Mouse (Mus musculus): Measurements from ENCODE around the gene Erp44. TPM values are rescaled to one million over a fixed set of nuclear protein-coding genes. Genes with fewer than 3 reads are reported as not detected.

The Erp44 gene
- total and polyA plus RNA-seq, 3 experiments: 31.1 to 31.6 TPM; not detected in 1

- H3K4me1 ChIP-seq (ENCODE audit: control insufficient read depth in 1 of 2, insufficient read depth in 2 of 2, low read length in 2 of 2): no peaks in the 10 kb centered on the region; a peak in 2 of 4 replicates
- TF ChIP-seq GABPA (IDR thresholded peaks at IDR 0.05; ENCODE audit: low read depth, low read length) (no peak), SMC3 (IDR thresholded peaks at IDR 0.05; ENCODE audit: low read depth, low read length) (no peak), CTCF (IDR thresholded peaks at IDR 0.05 in 2 of 3, conservative IDR thresholded peaks at IDR 0.05 in 1 of 3; ENCODE audit: control insufficient read depth in 1 of 3, insufficient read depth in 1 of 3, low read depth in 2 of 3, low read length in 3 of 3, poor library complexity in 1 of 3, severe bottlenecking in 1 of 3) (no peak), NELFE (IDR thresholded peaks at IDR 0.05; ENCODE audit: low read depth, low read length) (no peak), JUND (IDR thresholded peaks at IDR 0.05; ENCODE audit: low read depth, low read length) (no peak), ZKSCAN1 (IDR thresholded peaks at IDR 0.05; ENCODE audit: low read depth, low read length) (no peak), POLR2AphosphoS2 (IDR thresholded peaks at IDR 0.05; ENCODE audit: low read length) (no peak), TCF12 (IDR thresholded peaks at IDR 0.05; ENCODE audit: low read depth, low read length) (no peak), MAX (IDR thresholded peaks at IDR 0.05; ENCODE audit: low read length) (no peak), GATA1 (IDR thresholded peaks at IDR 0.05; ENCODE audit: low read depth, low read length) (no peak), MYC (IDR thresholded peaks at IDR 0.05; ENCODE audit: low read depth, low read length) (no peak), MXI1 (IDR thresholded peaks at IDR 0.05; ENCODE audit: low read depth, low read length) (no peak), BHLHE40 (IDR thresholded peaks at IDR 0.05; ENCODE audit: borderline replicate concordance, low read depth, low read length) (no peak), TBP (IDR thresholded peaks at IDR 0.05; ENCODE audit: low read depth, low read length) (no peak), POLR2A (IDR thresholded peaks at IDR 0.05; ENCODE audit: control insufficient read depth in 1 of 2, insufficient read depth in 1 of 2, low read depth in 1 of 2, low read length in 2 of 2, poor library complexity in 1 of 2) (no peak)
- DNase-seq (ENCODE audit: low read depth, low spot score): no peak
- no peaks in the 10 kb centered on the region for H3K79me2 ChIP-seq (ENCODE audit: control insufficient read depth, insufficient read depth, low read length, poor library complexity)
- no peaks in the 10 kb centered on the region for H3K9me3 ChIP-seq (replicated peaks; ENCODE audit: insufficient read depth, low read length)
- no peak overlapping the region for H3K27ac ChIP-seq (ENCODE audit: control insufficient read depth, low read depth, low read length)
- H3K9ac ChIP-seq (ENCODE audit: control insufficient read depth, low read depth, low read length, poor library complexity, severe bottlenecking): no peak overlapping the region
- H3K36me3 ChIP-seq (ENCODE audit: control insufficient read depth in 1 of 2, insufficient read depth in 2 of 2, low read length in 2 of 2): no peaks in the 10 kb centered on the region; a peak in 2 of 4 replicates
- no peaks in the 10 kb centered on the region for H3K27me3 ChIP-seq (ENCODE audit: control insufficient read depth in 1 of 2, insufficient read depth in 2 of 2, low read length in 2 of 2)
- no peak overlapping the region for H3K4me3 ChIP-seq (ENCODE audit: control insufficient read depth in 1 of 2, insufficient read depth in 1 of 2, low read depth in 2 of 2, low read length in 2 of 2)
Measured at GRCm38 (mm10) chr4:48160386-48160785, 119.0 kb downstream of the Erp44 start.

- peaks cover 0 to 2% of the 10 kb centered on the region in 2 experiments; a peak in 3 of 4 replicates for H3K4me1 ChIP-seq (ENCODE audit: control insufficient read depth in 1 of 2, insufficient read depth in 2 of 2, low read length in 2 of 2)
- no peaks in the 10 kb centered on the region for H3K27me3 ChIP-seq (ENCODE audit: control insufficient read depth in 1 of 2, insufficient read depth in 2 of 2, low read length in 2 of 2)
- H3K9me3 ChIP-seq (replicated peaks; ENCODE audit: insufficient read depth, low read length): no peaks in the 10 kb centered on the region
- H3K4me3 ChIP-seq (ENCODE audit: control insufficient read depth in 1 of 2, insufficient read depth in 1 of 2, low read depth in 2 of 2, low read length in 2 of 2): no peak overlapping the region
- DNase-seq (ENCODE audit: low read depth, low spot score): peak; percentile 37
- H3K36me3 ChIP-seq (ENCODE audit: control insufficient read depth in 1 of 2, insufficient read depth in 2 of 2, low read length in 2 of 2): no peaks in the 10 kb centered on the region; a peak in 2 of 4 replicates
- H3K79me2 ChIP-seq (ENCODE audit: control insufficient read depth, insufficient read depth, low read length, poor library complexity): no peaks in the 10 kb centered on the region
- no peak overlapping the region for H3K27ac ChIP-seq (ENCODE audit: control insufficient read depth, low read depth, low read length)
- TF ChIP-seq USF2 (IDR thresholded peaks at IDR 0.05; ENCODE audit: borderline replicate concordance in 1 of 2, insufficient read depth in 1 of 2, low read depth in 1 of 2, low read length in 2 of 2): no peak
- TF ChIP-seq TBP (IDR thresholded peaks at IDR 0.05; ENCODE audit: low read depth, low read length): no peak
- TF ChIP-seq POLR2AphosphoS5 (IDR thresholded peaks at IDR 0.05; ENCODE audit: borderline replicate concordance, low read depth, low read length): no peak
- TF ChIP-seq GATA1 (IDR thresholded peaks at IDR 0.05; ENCODE audit: low read depth, low read length): no peak
- no peak for TF ChIP-seq NELFE (IDR thresholded peaks at IDR 0.05; ENCODE audit: low read depth, low read length)
- TF ChIP-seq RCOR1 (IDR thresholded peaks at IDR 0.05; ENCODE audit: low read depth, low read length): no peak
- TF ChIP-seq MYB (IDR thresholded peaks at IDR 0.05; ENCODE audit: low read depth, low read length): no peak
- no peak for TF ChIP-seq KAT2A (conservative IDR thresholded peaks at IDR 0.05; ENCODE audit: low read depth, low read length)
- TF ChIP-seq E2F4 (IDR thresholded peaks at IDR 0.05; ENCODE audit: borderline replicate concordance, low read depth, low read length): no peak
- no peak overlapping the region for H3K9ac ChIP-seq (ENCODE audit: control insufficient read depth, low read depth, low read length, poor library complexity, severe bottlenecking)
Measured at GRCm38 (mm10) chr4:48155864-48156263, 123.5 kb downstream of the Erp44 start.

All from MEL (cell line).